Mouse (Mus musculus): ENCODE results near the gene Prdm16. TPM values are rescaled to one million over a fixed set of nuclear protein-coding genes. Genes with fewer than 3 reads are reported as not detected.

Gene Prdm16
- total and polyA plus RNA-seq, 3 experiments = not detected

DNA sequence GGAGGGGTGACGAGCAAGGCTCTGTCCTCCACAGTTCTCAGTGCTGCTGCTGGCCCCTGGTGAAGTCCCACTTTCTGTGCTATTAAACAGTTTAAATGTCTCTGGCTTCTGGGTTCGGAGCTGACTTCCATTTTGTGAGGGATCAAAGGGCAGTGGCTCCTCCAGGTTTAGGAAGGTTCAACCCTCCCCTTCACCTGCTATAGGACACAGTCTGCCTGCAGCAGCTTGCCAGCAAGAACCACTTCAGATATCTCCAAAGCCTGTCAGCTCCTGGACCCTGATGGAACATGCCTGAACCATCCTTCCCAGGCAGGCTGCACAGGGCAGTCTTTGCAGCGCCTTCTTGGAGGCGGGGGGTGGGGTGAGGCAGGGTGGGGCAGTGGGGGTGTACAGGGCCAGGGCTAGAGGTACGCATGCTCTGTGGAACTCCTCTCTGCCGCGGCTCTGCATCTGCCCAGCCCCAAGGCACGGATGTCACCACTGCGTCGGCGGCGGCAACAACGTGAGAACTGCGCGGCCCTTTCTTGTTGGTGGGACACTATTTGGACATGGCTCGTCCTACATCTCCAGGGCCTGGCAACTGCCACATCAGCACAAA lies 134.2 kb downstream of the Prdm16 start:
- TF ChIP-seq CHD2 (IDR thresholded peaks at IDR 0.05; ENCODE audit: low read length) (no peak), USF2 (conservative IDR thresholded peaks at IDR 0.05; ENCODE audit: low read depth, low read length) (no peak), RCOR1 (conservative IDR thresholded peaks at IDR 0.05; ENCODE audit: low read depth, low read length) (no peak), MEF2A (IDR thresholded peaks at IDR 0.05; ENCODE audit: borderline replicate concordance, low read depth, low read length) (no peak), BHLHE40 (IDR thresholded peaks at IDR 0.05; ENCODE audit: low read depth, low read length) (no peak), CTCF (conservative IDR thresholded peaks at IDR 0.05 in 1 of 2, IDR thresholded peaks at IDR 0.05 in 1 of 2; ENCODE audit: low read depth in 2 of 2, low read length in 2 of 2) (no peak), POLR2AphosphoS2 (IDR thresholded peaks at IDR 0.05; ENCODE audit: low read depth, low read length) (no peak), RAD21 (IDR thresholded peaks at IDR 0.05; ENCODE audit: low read depth, low read length) (no peak), ZMIZ1 (IDR thresholded peaks at IDR 0.05; ENCODE audit: low read depth, low read length) (no peak), ETS1 (conservative IDR thresholded peaks at IDR 0.05; ENCODE audit: low read depth, low read length) (no peak), NELFE (IDR thresholded peaks at IDR 0.05; ENCODE audit: low read depth, low read length) (no peak), MXI1 (IDR thresholded peaks at IDR 0.05; ENCODE audit: low read depth, low read length) (no peak), IRF4 (IDR thresholded peaks at IDR 0.05; ENCODE audit: low read depth, low read length) (no peak), SIN3A (IDR thresholded peaks at IDR 0.05; ENCODE audit: low read length) (no peak), SMC3 (IDR thresholded peaks at IDR 0.05; ENCODE audit: low read depth, low read length) (no peak), GABPA (IDR thresholded peaks at IDR 0.05; ENCODE audit: insufficient replicate concordance, low read depth, low read length) (no peak), POLR2A (IDR thresholded peaks at IDR 0.05; ENCODE audit: low read depth, low read length) (no peak), EP300 (IDR thresholded peaks at IDR 0.05; ENCODE audit: low read length) (no peak)
- Histone ChIP-seq H3K36me3 (replicated peaks in 1 of 2; ENCODE audit: control insufficient read depth in 1 of 2, insufficient read depth in 1 of 2, low read length in 1 of 2) (no peaks in the 10 kb centered on the region), H3K4me3 (replicated peaks in 1 of 3; ENCODE audit: low read depth in 2 of 3, low read length in 2 of 3, poor library complexity in 1 of 3) (no peak overlapping the region), H3K27me3 (replicated peaks) (no peaks in the 10 kb centered on the region), H3K9ac (ENCODE audit: insufficient read depth, low read depth) (no peak overlapping the region), H3K27ac (ENCODE audit: insufficient read depth, low read depth) (no peak overlapping the region), H3K79me2 (replicated peaks; ENCODE audit: control insufficient read depth, extremely low read depth, insufficient read depth, poor library complexity, severe bottlenecking) (no peaks in the 10 kb centered on the region), H3K4me2 (ENCODE audit: insufficient read depth, low read depth, poor library complexity, severe bottlenecking) (no peak overlapping the region), H3K9me3 (replicated peaks; ENCODE audit: low read length) (peaks cover 96% of the 10 kb centered on the region), H3K4me1 (ENCODE audit: control insufficient read depth in 1 of 2, insufficient read depth in 2 of 2) (no peaks in the 10 kb centered on the region)
- in situ Hi-C loops (cut with MboI; ENCODE audit: low pct_ligation_motif_present, low pct_unique_long_range_greater_than_20kb, low sequenced_read_pairs) (no loop called here), dilution Hi-C loops (cut with MboI; ENCODE audit: extremely low pct_ligation_motif_present, extremely low pct_unique_long_range_greater_than_20kb, low sequenced_read_pairs) (no loop called here)
- no peak for DNase-seq (ENCODE audit: extremely low read depth)

DNA sequence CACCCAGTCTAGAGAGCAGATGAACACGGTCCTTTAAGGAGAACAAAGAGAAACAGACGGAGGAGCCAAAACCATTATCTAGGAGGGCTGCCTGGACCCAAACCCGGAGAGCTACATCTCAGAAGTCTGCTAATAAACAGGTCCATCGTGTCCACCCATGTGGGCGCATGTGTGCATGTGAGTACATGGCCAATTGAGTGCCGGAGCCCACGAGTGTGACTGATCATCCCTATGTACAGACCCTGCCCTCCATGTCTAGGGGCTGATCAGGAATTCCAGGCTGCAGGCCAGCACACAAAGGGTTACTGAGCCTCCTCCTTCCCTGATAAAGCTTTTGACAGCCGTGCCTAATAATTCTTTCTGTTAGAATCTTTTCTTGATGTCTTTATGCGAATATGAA lies 136.0 kb downstream of the Prdm16 start:
- no peaks in the 10 kb centered on the region for H3K4me1 ChIP-seq (ENCODE audit: control insufficient read depth in 1 of 2, insufficient read depth in 2 of 2)
- H3K9me3 ChIP-seq (replicated peaks; ENCODE audit: low read length) = peaks cover 97% of the 10 kb centered on the region
- DNase-seq (ENCODE audit: extremely low read depth) = no peak
- no peaks in the 10 kb centered on the region for H3K36me3 ChIP-seq (replicated peaks in 1 of 2; ENCODE audit: control insufficient read depth in 1 of 2, insufficient read depth in 1 of 2, low read length in 1 of 2)
- dilution Hi-C loops (cut with MboI; ENCODE audit: extremely low pct_ligation_motif_present, extremely low pct_unique_long_range_greater_than_20kb, low sequenced_read_pairs) (no loop called here), in situ Hi-C loops (cut with MboI; ENCODE audit: low pct_ligation_motif_present, low pct_unique_long_range_greater_than_20kb, low sequenced_read_pairs) (no loop called here)
- no peak overlapping the region for H3K4me2 ChIP-seq (ENCODE audit: insufficient read depth, low read depth, poor library complexity, severe bottlenecking)
- no peak overlapping the region for H3K9ac ChIP-seq (ENCODE audit: insufficient read depth, low read depth)
- no peak overlapping the region for H3K27ac ChIP-seq (ENCODE audit: insufficient read depth, low read depth)
- H3K79me2 ChIP-seq (replicated peaks; ENCODE audit: control insufficient read depth, extremely low read depth, insufficient read depth, poor library complexity, severe bottlenecking) = no peaks in the 10 kb centered on the region
- no peaks in the 10 kb centered on the region for H3K27me3 ChIP-seq (replicated peaks)
- TF ChIP-seq GABPA (IDR thresholded peaks at IDR 0.05; ENCODE audit: insufficient replicate concordance, low read depth, low read length) = no peak
- no peak for TF ChIP-seq BHLHE40 (IDR thresholded peaks at IDR 0.05; ENCODE audit: low read depth, low read length)
- TF ChIP-seq TBP (conservative IDR thresholded peaks at IDR 0.05; ENCODE audit: low read depth, low read length) = no peak
- TF ChIP-seq MEF2A (IDR thresholded peaks at IDR 0.05; ENCODE audit: borderline replicate concordance, low read depth, low read length) = no peak
- no peak overlapping the region for H3K4me3 ChIP-seq (replicated peaks in 1 of 3; ENCODE audit: low read depth in 2 of 3, low read length in 2 of 3, poor library complexity in 1 of 3)
